9 mouse cellular contexts compared by ENCODE assay signal in genomic region chrX:15322958-15323357, GRCm38 (mm10).
DNase-seq lines count a peak whose midpoint lies in the region; ATAC-seq and TF ChIP-seq lines count a peak whose summit lies in the region.
"Had no signal": no experiment of that assay in that cellular context is flagged by ENCODE, and none has a peak within 500 bp of the region (broad histone marks: within the 10 kb centered on the region; RNA-seq: fewer than 3 reads in every experiment).

No protein-coding gene starts in this region.

- no peak for TF ChIP-seq EP300 in liver, postnatal 0 days (IDR thresholded peaks at IDR 0.05; ENCODE audit: low read depth)

- no peak for TF ChIP-seq CTCF in liver, postnatal 0 days (IDR thresholded peaks at IDR 0.05; ENCODE audit: low read depth)

- 0 out of 2 replicates have a peak, but pooled peaks have one; percentile 7 for ATAC-seq in heart, embryonic 15.5 days (replicated peaks; ENCODE audit: insufficient number of reproducible peaks, insufficient read depth, low FRiP score, low read depth)
- ATAC-seq in liver, postnatal 0 days = no peak
- ATAC-seq in liver, embryonic 11.5 days (replicated peaks; ENCODE audit: low FRiP score) = no peak

- no peak overlapping the region for H3K4me2 ChIP-seq in heart, embryonic 15.5 days
- H3K4me2 ChIP-seq in liver, postnatal 0 days (ENCODE audit: low read depth, low read length) = peak overlapping the region; percentile 52; the same call in 1 of the 2 replicates
- H3K4me2 ChIP-seq in liver, embryonic 11.5 days = no peak overlapping the region

- no peaks in the 10 kb centered on the region; the same call in 1 of the 2 replicates for H3K4me1 ChIP-seq in heart, embryonic 15.5 days (replicated peaks)
- no peaks in the 10 kb centered on the region for H3K4me1 ChIP-seq in liver, postnatal 0 days (ENCODE audit: insufficient read depth)
- H3K4me1 ChIP-seq in liver, embryonic 11.5 days (replicated peaks; ENCODE audit: control insufficient read depth, insufficient read depth, low read length) = no peaks in the 10 kb centered on the region
- H3K4me1 ChIP-seq in embryonic facial prominence, embryonic 10.5 days = peaks cover 7% of the 10 kb centered on the region
- H3K4me1 ChIP-seq in limb, embryonic 10.5 days = peaks cover 5% of the 10 kb centered on the region; the same call in 1 of the 2 replicates

- intact Hi-C loops in heart, postnatal 10 days (cut with DNase I) = no loop called here

- no peak overlapping the region for H3K4me3 ChIP-seq in heart, embryonic 15.5 days
- no peak overlapping the region for H3K4me3 ChIP-seq in liver, postnatal 0 days (ENCODE audit: low read depth, low read length)
- H3K4me3 ChIP-seq in liver, embryonic 11.5 days (ENCODE audit: low read depth, low read length) = no peak overlapping the region
- no peak overlapping the region for H3K4me3 ChIP-seq in embryonic facial prominence, embryonic 10.5 days
- H3K4me3 ChIP-seq in limb, embryonic 10.5 days = no peak overlapping the region

- no peak for DNase-seq in heart, postnatal 10 days
- no peak for DNase-seq in liver, postnatal 0 days
- DNase-seq in liver, embryonic 11.5 days (ENCODE audit: low spot score) = no peak
- DNase-seq in embryonic facial prominence, embryonic 10.5 days (ENCODE audit: low spot score) = no peak
- DNase-seq in limb, embryonic 10.5 days (ENCODE audit: low spot score) = peak; percentile 30
- no peak for DNase-seq in layer of hippocampus, adult 8-10 months (ENCODE audit: low spot score in 2 of 2)
- DNase-seq: cerebellum, adult 9-10 months; lung, adult 2 months had no signal

- no peak overlapping the region for H3K27ac ChIP-seq in heart, embryonic 15.5 days
- no peak overlapping the region for H3K27ac ChIP-seq in liver, postnatal 0 days (ENCODE audit: low read depth)
- no peak overlapping the region for H3K27ac ChIP-seq in liver, embryonic 11.5 days (ENCODE audit: low read depth, low read length)
- peak overlapping the region; percentile 77 for H3K27ac ChIP-seq in embryonic facial prominence, embryonic 10.5 days (replicated peaks)
- H3K27ac ChIP-seq in limb, embryonic 10.5 days = peak overlapping the region; percentile 74

- no peaks in the 10 kb centered on the region for H3K27me3 ChIP-seq in heart, embryonic 15.5 days
- no peaks in the 10 kb centered on the region for H3K27me3 ChIP-seq in liver, postnatal 0 days (ENCODE audit: insufficient read depth, low read length)
- no peaks in the 10 kb centered on the region for H3K27me3 ChIP-seq in liver, embryonic 11.5 days (replicated peaks; ENCODE audit: control insufficient read depth, insufficient read depth, low read length)
- no peaks in the 10 kb centered on the region for H3K27me3 ChIP-seq in embryonic facial prominence, embryonic 10.5 days (replicated peaks; ENCODE audit: low read depth, poor library complexity, severe bottlenecking)
- H3K27me3 ChIP-seq in limb, embryonic 10.5 days (ENCODE audit: low read depth, poor library complexity, severe bottlenecking) = no peaks in the 10 kb centered on the region

- no peak overlapping the region for H3K9ac ChIP-seq in heart, embryonic 15.5 days
- H3K9ac ChIP-seq in liver, postnatal 0 days (replicated peaks) = no peak overlapping the region
- no peak overlapping the region for H3K9ac ChIP-seq in liver, embryonic 11.5 days (ENCODE audit: low read depth, low read length)

- no peaks in the 10 kb centered on the region for H3K36me3 ChIP-seq in heart, embryonic 15.5 days
- no peaks in the 10 kb centered on the region for H3K36me3 ChIP-seq in liver, postnatal 0 days (replicated peaks; ENCODE audit: insufficient read depth, low read length)
- H3K36me3 ChIP-seq in liver, embryonic 11.5 days (ENCODE audit: control insufficient read depth, insufficient read depth, low read length) = no peaks in the 10 kb centered on the region
- H3K36me3 ChIP-seq in embryonic facial prominence, embryonic 10.5 days (replicated peaks) = no peaks in the 10 kb centered on the region
- no peaks in the 10 kb centered on the region for H3K36me3 ChIP-seq in limb, embryonic 10.5 days

- no peaks in the 10 kb centered on the region for H3K9me3 ChIP-seq in heart, embryonic 15.5 days (replicated peaks)
- no peaks in the 10 kb centered on the region for H3K9me3 ChIP-seq in liver, postnatal 0 days (ENCODE audit: low read length)
- no peaks in the 10 kb centered on the region for H3K9me3 ChIP-seq in liver, embryonic 11.5 days (ENCODE audit: control insufficient read depth, low read length)
- no peaks in the 10 kb centered on the region for H3K9me3 ChIP-seq in embryonic facial prominence, embryonic 10.5 days
- no peaks in the 10 kb centered on the region for H3K9me3 ChIP-seq in limb, embryonic 10.5 days (replicated peaks)

- WGBS in heart, embryonic 15.5 days = 37% methylated on average over 5 of the region's 5 CpGs
- 48% methylated on average over 5 of the region's 5 CpGs for WGBS in liver, postnatal 0 days (ENCODE audit: insufficient replicate concordance)
- WGBS in liver, embryonic 11.5 days = 35% methylated on average over 5 of the region's 5 CpGs
- 43% methylated on average over 5 of the region's 5 CpGs for WGBS in embryonic facial prominence, embryonic 10.5 days
- 43% methylated on average over 5 of the region's 5 CpGs for WGBS in limb, embryonic 10.5 days

Comparison
In these comparisons a context has a peak if more than half of its experiments do, and no peak if none do; other contexts are left out.
1. H3K27ac ChIP-seq: peak in embryonic facial prominence, embryonic 10.5 days (single experiment) and limb, embryonic 10.5 days (single experiment); none in heart, embryonic 15.5 days (single experiment), liver, postnatal 0 days (single experiment) and liver, embryonic 11.5 days (single experiment).